Mouse (Mus musculus): ENCODE results near the gene Zfp513.

Zfp513 gene

GRCm38 (mm10) chr5:31199893-31200292 is 2.2 kb downstream of the Zfp513 start:
- DNase-seq (ENCODE audit: low read depth): no peak

GRCm38 (mm10) chr5:31199321-31199892 is 2.7 kb downstream of the Zfp513 start:
- DNase-seq (ENCODE audit: low read depth): no peak

DNA sequence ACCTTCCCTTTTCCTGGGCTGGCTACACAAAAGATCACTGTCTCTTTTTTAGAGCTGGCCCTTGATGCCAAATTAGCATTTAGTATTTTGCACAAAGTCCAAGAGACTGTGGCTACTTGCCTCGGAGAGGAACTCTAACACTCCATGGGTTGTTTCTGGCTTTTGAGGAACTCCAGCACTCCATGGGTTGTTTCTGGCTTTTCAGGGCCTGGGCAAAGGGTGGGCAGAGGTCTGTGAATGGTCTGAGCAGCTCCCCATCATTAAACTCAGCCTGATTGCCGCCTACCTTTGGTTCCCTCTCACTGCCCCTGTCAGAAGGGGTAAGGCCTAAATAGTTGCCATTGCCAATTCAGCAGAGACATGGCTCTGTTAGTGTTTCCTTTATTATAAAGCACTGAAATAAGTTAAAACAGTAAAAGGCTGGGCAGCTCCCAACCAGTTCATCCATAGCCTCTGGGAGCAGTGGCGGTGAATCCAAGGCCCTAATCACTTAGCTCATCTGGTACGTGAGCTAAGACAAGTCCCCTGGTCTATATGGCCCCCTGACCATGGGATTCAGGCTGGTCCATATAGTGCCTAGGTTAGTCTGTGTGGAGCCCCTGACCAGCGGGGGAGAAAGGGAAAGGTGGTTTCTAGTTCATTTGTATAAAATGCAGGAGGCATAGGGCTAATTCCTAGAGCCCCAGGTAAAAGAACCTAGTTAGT is 3.3 kb downstream of the Zfp513 start:
- no peak for DNase-seq (ENCODE audit: low read depth)

- no peak for DNase-seq (ENCODE audit: low read depth)
These were observed 3.9 kb downstream of the Zfp513 start for GRCm38 (mm10) chr5:31198170-31198569.

DNA sequence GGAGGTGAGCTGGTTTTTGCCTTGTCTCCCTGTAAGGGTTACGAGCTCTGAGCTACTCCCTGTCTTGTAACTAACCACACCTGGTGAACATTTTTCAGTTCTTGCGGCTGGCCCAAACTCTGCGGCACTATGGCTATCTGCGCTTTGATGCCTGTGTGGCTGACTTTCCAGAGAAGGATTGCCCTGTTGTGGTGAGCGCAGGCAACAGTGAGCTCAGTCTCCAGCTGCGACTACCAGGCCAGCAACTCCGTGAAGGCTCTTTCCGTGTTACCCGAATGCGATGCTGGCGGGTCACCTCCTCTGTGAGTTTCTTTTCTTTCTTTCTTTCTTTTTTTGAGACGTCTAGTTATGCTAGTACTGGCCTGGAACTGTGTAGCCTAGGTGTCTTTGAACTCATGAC is 5.0 kb downstream of the Zfp513 start:
- no peak for DNase-seq (ENCODE audit: low read depth)

DNA sequence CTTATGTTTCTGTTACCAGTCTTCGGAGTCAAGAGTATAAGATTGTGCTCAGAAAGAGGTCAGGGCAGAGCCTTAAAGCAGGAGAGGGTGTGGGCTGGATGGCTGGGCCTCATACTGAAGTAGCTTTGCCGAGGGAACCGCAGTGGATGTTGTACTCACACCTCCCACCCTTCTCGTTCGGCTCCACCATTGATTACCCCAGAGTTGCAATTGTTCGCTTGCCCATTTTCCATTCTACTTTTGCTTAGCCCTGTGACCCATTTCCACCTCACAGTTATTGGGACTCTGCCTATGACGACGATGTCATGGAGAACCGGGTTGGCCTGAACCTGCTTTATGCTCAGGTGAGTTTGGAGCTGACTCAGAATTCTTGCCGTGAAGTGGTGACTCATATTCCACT is 5.9 kb downstream of the Zfp513 start:
- DNase-seq (ENCODE audit: low read depth): no peak

GRCm38 (mm10) chr5:31195671-31196070 is 6.4 kb downstream of the Zfp513 start:
- no peak for DNase-seq (ENCODE audit: low read depth)

DNA sequence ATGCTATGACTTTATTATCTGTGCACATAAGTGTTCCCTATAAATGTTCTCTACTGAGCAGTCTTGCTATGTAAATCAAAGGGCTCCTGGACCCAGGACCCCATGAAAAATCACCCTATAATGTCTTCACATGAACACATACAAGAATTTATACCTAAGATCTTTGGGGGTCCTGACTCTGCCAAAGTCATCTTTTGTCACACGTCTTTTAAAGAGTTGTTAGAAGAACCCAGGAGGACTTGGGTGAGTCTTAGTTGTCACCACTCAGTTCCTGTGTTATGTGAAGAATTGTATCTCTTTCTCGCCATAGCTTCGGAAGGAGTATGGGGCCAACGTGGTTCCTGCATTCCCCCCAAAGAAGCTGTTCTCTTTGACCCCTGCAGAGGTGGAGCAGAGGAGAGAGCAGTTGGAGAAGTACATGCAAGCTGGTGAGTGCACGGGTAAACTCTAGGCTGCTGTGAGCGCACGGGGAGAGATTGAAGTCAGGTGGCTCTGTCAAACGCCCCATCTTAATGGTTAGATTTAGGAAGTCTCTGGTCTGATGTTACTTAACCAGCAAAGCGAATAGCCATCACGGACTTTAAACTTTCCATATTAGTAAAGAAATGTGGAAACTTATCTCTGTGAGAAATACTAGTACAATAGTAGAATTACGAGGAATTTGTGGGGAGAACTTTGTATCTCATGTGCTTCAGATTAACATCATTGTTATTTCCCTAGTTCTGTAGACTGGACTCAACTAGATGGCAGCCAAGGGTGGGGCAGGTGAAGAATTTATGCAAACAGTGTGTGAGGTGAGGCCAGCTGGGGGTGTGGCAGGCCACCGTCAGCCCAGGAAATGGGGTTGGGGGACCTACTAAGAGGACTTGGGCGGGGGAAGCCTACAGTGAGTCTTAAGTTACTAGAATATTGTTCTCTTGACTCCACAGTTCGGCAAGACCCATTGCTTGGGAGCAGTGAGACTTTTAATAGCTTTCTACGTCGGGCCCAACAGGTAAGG is 7.3 kb downstream of the Zfp513 start:
- no peak for DNase-seq (ENCODE audit: low read depth)

DNA sequence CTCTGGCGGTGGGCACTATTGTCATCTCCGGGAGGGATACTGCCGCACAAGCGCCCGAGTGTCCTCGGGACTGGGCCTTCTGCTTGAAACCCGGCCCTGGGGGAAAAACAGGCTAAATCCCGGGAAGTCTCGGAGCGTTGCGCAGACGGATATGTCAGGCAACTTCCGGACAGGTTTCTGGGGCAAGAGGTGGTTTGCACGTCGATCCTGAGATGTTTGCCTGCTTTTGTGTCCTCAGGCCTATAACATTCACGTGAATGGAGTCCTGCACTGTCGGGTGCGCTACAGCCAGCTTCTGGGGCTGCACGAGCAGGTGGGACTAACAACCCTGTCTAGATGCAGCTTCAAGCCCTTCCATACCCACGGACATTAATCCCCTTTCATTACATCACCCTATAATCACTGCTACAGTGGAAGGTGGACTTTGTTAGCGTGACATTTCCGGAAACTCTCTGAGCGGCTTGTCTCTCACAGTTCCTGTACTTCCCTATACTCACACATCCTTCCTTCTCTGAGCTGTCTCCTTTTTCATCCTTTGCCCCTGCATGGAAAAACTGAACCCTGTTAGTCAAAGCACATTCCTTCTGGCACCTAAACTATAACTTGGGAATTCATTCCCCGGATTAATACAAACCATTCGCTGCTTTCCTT is 8.3 kb downstream of the Zfp513 start:
- no peak for DNase-seq (ENCODE audit: low read depth)

- DNase-seq (ENCODE audit: low read depth): peak; percentile 99
These were observed 9.0 kb downstream of the Zfp513 start, which contains the start of the genes Snx17 and Eif2b4 for GRCm38 (mm10) chr5:31192939-31193630. Snx17 (plus strand) TSS chr5:31193227. Eif2b4 (minus strand) TSS chr5:31193430.

DNA sequence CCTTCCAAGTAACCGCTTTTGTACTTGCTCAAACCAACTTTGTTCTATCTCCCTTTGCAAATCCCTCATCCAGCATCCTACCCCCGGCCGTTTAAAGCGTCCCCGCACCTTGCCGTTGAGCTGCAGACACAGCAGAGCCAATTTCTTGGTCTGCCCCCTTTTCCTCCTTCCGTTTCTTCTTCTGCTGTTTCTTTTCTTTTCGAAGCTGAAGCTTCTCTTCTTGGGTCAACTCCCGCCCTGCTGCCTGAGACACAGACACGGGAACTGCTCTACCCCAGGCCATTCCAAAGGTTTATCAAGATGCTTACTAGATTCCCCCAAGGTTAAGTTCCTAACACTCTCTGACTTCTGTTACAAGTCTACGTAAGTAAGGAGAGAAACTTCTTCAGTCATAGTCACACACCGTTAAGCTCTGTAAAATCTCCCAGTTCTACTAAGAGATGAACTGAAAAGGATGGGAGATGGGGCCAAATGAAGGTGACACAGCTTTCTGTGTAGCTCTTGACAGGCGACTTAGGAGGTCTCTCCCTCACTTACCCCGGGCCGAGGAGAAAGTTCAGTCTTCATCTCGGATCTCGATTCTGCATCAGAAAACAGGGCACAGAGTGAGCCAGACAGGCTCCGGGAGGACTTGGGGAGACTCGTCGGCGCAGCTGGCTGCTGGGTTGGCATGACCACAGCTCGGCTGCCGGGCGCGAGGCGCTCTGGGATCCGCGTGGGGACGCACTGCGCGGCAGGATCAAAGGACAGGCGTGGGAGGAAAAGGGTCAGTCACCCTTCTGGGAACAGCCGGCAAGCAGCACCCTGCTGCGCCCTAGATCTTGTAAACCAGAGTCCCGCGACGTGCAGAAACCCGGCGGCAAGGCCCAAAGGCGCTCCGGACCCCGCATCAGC is 9.8 kb downstream of the Zfp513 start:
- DNase-seq (ENCODE audit: low read depth): no peak

- DNase-seq (ENCODE audit: low read depth): no peak
These were observed 11.9 kb downstream of the Zfp513 start for GRCm38 (mm10) chr5:31190201-31190600.

- peak; percentile 61 for DNase-seq (ENCODE audit: low read depth)
These were observed 13.8 kb downstream of the Zfp513 start for GRCm38 (mm10) chr5:31188223-31188840.

- DNase-seq (ENCODE audit: low read depth): no peak
These were observed 18.4 kb downstream of the Zfp513 start for GRCm38 (mm10) chr5:31183678-31184077.

- DNase-seq (ENCODE audit: low read depth): no peak
These were observed 20.8 kb downstream of the Zfp513 start for GRCm38 (mm10) chr5:31181183-31181770.

- DNase-seq (ENCODE audit: low read depth): peak; percentile 99
These were observed 22.1 kb downstream of the Zfp513 start, which contains the start of the genes Gm29609 and Gtf3c2 for GRCm38 (mm10) chr5:31179766-31180630. Gm29609 (minus strand) TSS chr5:31179911. Gtf3c2 (minus strand) TSS chr5:31180144.

DNA sequence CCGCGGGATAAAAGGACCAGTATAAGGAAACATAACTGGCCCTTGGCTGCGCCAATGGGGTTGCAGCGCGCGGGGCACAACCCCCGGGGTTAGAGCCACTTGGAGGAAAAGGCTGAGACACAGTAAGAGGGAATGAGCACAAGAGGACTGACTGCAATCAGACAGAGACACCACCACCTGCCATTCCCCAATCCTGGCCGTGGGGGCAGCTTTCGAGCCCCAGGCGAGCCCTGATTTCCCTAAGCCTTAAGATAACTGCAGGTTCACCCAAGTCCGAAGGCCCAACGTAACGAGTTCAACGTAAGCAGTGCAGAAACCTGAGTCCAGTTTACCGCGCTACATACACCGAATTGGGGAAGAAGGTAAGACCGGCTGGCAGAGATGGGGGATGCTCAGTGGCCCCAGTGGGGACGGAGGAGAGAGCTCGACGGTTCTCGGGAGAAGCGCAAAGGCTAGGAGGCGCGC is 22.8 kb downstream of the Zfp513 start:
- DNase-seq (ENCODE audit: low read depth): no peak

DNA sequence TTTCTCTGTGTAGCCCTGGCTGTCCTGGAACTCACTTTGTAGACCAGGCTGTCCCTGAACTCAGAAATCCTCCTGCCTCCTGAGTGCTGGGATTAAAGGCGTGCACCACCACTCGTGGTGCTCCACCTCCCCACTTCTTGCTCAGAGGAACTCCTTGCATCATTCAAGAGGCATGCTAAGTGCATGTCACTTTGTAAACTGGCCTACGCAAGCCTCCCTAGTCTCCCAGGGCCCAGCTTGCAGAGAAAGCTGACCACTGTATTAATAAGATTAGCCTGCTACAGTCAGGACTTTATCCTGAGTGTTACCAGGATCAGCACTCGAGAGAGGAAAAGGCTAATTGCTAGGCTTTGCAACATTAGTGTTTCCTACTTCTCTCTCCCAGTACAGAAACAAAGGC is 33.5 kb downstream of the Zfp513 start:
- DNase-seq (ENCODE audit: low read depth): no peak
